Comparison of ENCODE assay signal across 8 mouse cellular contexts in the genomic region with DNA sequence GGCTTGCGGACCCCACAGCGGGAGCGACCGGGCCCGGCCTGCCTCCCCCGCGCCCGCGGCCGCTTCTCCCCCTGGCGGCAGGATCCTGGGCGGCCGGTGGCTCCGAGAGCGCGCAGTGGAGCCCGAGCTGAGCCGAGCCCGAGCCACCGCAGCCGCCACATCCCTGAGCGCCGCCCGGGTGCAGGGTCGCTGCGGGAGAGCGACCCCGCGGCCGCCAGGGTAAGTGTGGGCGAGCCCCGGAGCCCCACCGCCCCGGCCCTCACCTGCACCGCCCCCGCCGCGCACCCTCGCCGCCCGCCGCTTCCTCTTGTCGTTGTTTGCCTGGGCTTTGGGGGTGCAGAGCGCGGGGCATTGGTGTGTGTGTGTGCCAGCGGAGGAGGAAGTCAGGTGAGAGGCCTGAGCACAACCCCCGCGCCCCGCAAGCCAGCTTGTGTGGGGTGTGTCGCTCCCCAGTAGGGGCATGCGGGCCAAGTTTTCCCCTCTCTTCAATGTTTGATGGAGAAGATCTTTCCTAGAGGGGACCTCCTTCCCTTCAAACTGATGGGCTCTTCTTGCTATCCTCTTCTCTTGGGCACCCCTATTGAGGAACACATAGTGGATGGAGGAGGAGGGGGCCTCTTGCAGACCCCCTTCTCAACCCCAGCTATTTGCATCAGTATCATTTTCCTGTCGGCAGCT. TPM values are rescaled to one million over a fixed set of nuclear protein-coding genes. Genes with fewer than 3 reads are reported as not detected.
A peak's percentile ranks its signal among the peaks of the same experiment; 100 is the strongest.
DNase-seq lines count a peak whose midpoint lies in the region; ATAC-seq and TF ChIP-seq lines count a peak whose summit lies in the region.

TSS of gene Satb1 (minus strand) at position 391 of the 678 bp plus-strand sequence.

- peak; percentile 79 for DNase-seq in adrenal gland, adult 2 months
- peak; percentile 70 for DNase-seq in embryo, embryonic 10 days (ENCODE audit: low spot score)
- DNase-seq in gastrocnemius, postnatal 4 days (ENCODE audit: low spot score in 2 of 2) = peak; percentile 57 to 68
- peak; percentile 95 for DNase-seq in midbrain, embryonic 11.5 days (ENCODE audit: low spot score, missing footprints)
- no peak for DNase-seq in adipocyte (ENCODE audit: low spot score)

- 0 out of 2 replicates have a peak, but pooled peaks have one; percentile 7 for TF ChIP-seq CTCF in small intestine, adult 2 months (IDR thresholded peaks at IDR 0.05; ENCODE audit: extremely low read depth, insufficient read length, insufficient replicate concordance, low read depth, low read length)

- H3K27ac ChIP-seq in limb, embryonic 12.5 days = no peak within 1 kb of the TSS
- H3K27ac ChIP-seq in midbrain, embryonic 11.5 days (ENCODE audit: low read depth, low read length) = no peak within 1 kb of the TSS
- no peak within 1 kb of the TSS for H3K27ac ChIP-seq in small intestine, adult 2 months (ENCODE audit: insufficient read depth, low read depth, low read length)

- TF ChIP-seq POLR2A in small intestine, adult 2 months (IDR thresholded peaks at IDR 0.05; ENCODE audit: low read depth, low read length) = no peak

- WGBS in limb, embryonic 12.5 days = under 1% methylated on average over 38 of the region's 52 CpGs
- WGBS in midbrain, embryonic 11.5 days = under 1% methylated on average over 48 of the region's 52 CpGs
- under 1% methylated on average over 43 of the region's 52 CpGs for WGBS in small intestine, adult 2 months

- H3K4me2 ChIP-seq in limb, embryonic 12.5 days = peak within 1 kb of the TSS; percentile 98
- H3K4me2 ChIP-seq in midbrain, embryonic 11.5 days = peak within 1 kb of the TSS; percentile 98

- H3K27me3 ChIP-seq in limb, embryonic 12.5 days = peaks cover 59% of the 10 kb centered on the region
- H3K27me3 ChIP-seq in midbrain, embryonic 11.5 days (ENCODE audit: control insufficient read depth, insufficient read depth, low read length) = peaks cover 22% of the 10 kb centered on the region
- peaks cover 30% of the 10 kb centered on the region for H3K27me3 ChIP-seq in small intestine, adult 2 months (ENCODE audit: control insufficient read depth, insufficient read depth, low read length)

- peak; percentile 66 for ATAC-seq in inflammation-experienced regulatory T-cells, adult 6 months
- ATAC-seq in limb, embryonic 12.5 days (ENCODE audit: insufficient number of reproducible peaks, insufficient read depth, low FRiP score, low TSS enrichment, low read depth) = peak; percentile 81
- peak; percentile 94 for ATAC-seq in midbrain, embryonic 11.5 days (ENCODE audit: low FRiP score)

- H3K9ac ChIP-seq in limb, embryonic 12.5 days (replicated peaks) = peak within 1 kb of the TSS; percentile 71
- peak within 1 kb of the TSS; percentile 73 for H3K9ac ChIP-seq in midbrain, embryonic 11.5 days (ENCODE audit: low read length)

- H3K4me3 ChIP-seq in limb, embryonic 12.5 days (replicated peaks) = peak within 1 kb of the TSS; percentile 72
- peak within 1 kb of the TSS; percentile 74 for H3K4me3 ChIP-seq in midbrain, embryonic 11.5 days (ENCODE audit: low read depth, low read length)
- H3K4me3 ChIP-seq in small intestine, adult 2 months (ENCODE audit: low read depth, low read length) = peak within 1 kb of the TSS; percentile 64

- no peaks in the 10 kb centered on the region for H3K36me3 ChIP-seq in limb, embryonic 12.5 days
- H3K36me3 ChIP-seq in midbrain, embryonic 11.5 days (ENCODE audit: control insufficient read depth, insufficient read depth, low read length) = no peaks in the 10 kb centered on the region
- no peaks in the 10 kb centered on the region for H3K36me3 ChIP-seq in small intestine, adult 2 months (ENCODE audit: control insufficient read depth, insufficient read depth, low read length)

- H3K4me1 ChIP-seq in limb, embryonic 12.5 days (replicated peaks) = peaks cover 21% of the 10 kb centered on the region
- peaks cover 10% of the 10 kb centered on the region for H3K4me1 ChIP-seq in midbrain, embryonic 11.5 days (ENCODE audit: control insufficient read depth, insufficient read depth, low read length)
- peaks cover 2% of the 10 kb centered on the region; the same call in 1 of the 2 replicates for H3K4me1 ChIP-seq in small intestine, adult 2 months (ENCODE audit: control insufficient read depth, insufficient read depth, insufficient read length, low read length)

- H3K9me3 ChIP-seq in limb, embryonic 12.5 days = no peaks in the 10 kb centered on the region
- H3K9me3 ChIP-seq in midbrain, embryonic 11.5 days (ENCODE audit: control insufficient read depth, low read length) = no peaks in the 10 kb centered on the region

RNA-seq across cellular contexts. Expression of gene Satb1, which starts in this region (rescaled TPM):
- total RNA-seq in adrenal gland, adult 2 months (2021) = 10 to 100 TPM; 19.6 to 21.0 TPM
- 13.0 and 15.4 TPM in 2 replicates for polyA plus RNA-seq in adrenal gland, adult 2 months (2012; rRNA removed)
- 10 to 100 TPM; 66.4 to 68.8 TPM for total RNA-seq in gastrocnemius, postnatal 4 days (2021)
- polyA plus RNA-seq in inflammation-experienced regulatory T-cells, adult 6 months (2017; shearing (Covaris generic)) = 10 to 100 TPM; 17.0 to 63.3 (median 36.8) TPM
- polyA plus RNA-seq in limb, embryonic 12.5 days (2016; fragmentation: Nextera tagmentation; extraction: Ambion mirVana) = 18.2 and 19.5 TPM in 2 replicates
- 30.0 and 31.9 TPM in 2 replicates for polyA plus RNA-seq in midbrain, embryonic 11.5 days (2014; fragmentation: Nextera tagmentation; extraction: Ambion mirVana)
- polyA plus RNA-seq in small intestine, adult 2 months (2012; rRNA removed) = 1.8 and 2.5 TPM in 2 replicates
